Mouse (Mus musculus) heart, adult 2 months (tissue): ENCODE data around the gene Tmc4. TPM values are rescaled to one million over a fixed set of nuclear protein-coding genes. Genes with fewer than 3 reads are reported as not detected.

Source experiments
- DNase-seq, 2 experiments: peaks; one replicate each; pipeline ENCODE4 v3.0.0; 2021
- H3K27ac ChIP-seq: fragments of 200-600 bp; 2 replicates; pipeline ENCODE4 v1.8.1; 2022
- H3K27me3 ChIP-seq: fragments of 200-500 bp; 2 replicates; pipeline ENCODE4 v1.6.1; 2012; ENCODE audit warnings: mild to moderate bottlenecking, low read length, inconsistent platforms, mixed read lengths; ENCODE audit not compliant: control insufficient read depth, insufficient read depth
- H3K36me3 ChIP-seq: fragments of 200-500 bp; 2 replicates; pipeline ENCODE4 v1.6.1; 2012; ENCODE audit warnings: low read length, inconsistent platforms; ENCODE audit not compliant: control insufficient read depth, insufficient read depth
- H3K4me1 ChIP-seq: fragments of 200-500 bp; 2 replicates; pipeline ENCODE4 v1.6.1; 2011; ENCODE audit warnings: low read length; ENCODE audit not compliant: control insufficient read depth, insufficient read depth
- H3K4me3 ChIP-seq: fragments of 200-600 bp; 2 replicates; pipeline ENCODE4 v1.8.1; 2022
- H3K79me2 ChIP-seq: fragments of 200-500 bp; replicated peaks from 2 replicates; pipeline ENCODE4 v1.6.1; 2012; ENCODE audit warnings: mild to moderate bottlenecking, inconsistent platforms, low read length, moderate library complexity, mixed read lengths; ENCODE audit not compliant: control insufficient read depth, insufficient read depth
- H3K9ac ChIP-seq: fragments of 200-500 bp; 2 replicates; pipeline ENCODE4 v1.6.1; 2012; ENCODE audit warnings: low read depth, mild to moderate bottlenecking, control low read depth, inconsistent platforms, low read length, mixed read lengths
- CTCF ChIP-seq: fragments of 200-600 bp; IDR thresholded peaks from 2 replicates; pipeline ENCODE4 v1.8.1; 2022; ENCODE audit warnings: antibody characterized with exemption, mild to moderate bottlenecking, moderate library complexity
- EP300 ChIP-seq: fragments of 200-500 bp; IDR thresholded peaks from 2 replicates; pipeline ENCODE4 v1.6.1; 2011; ENCODE audit warnings: low read depth, low read length, control low read depth; ENCODE audit not compliant: insufficient read depth
- POLR2A ChIP-seq: fragments of 200-500 bp; IDR thresholded peaks from 2 replicates; pipeline ENCODE4 v1.6.1; 2011; ENCODE audit warnings: mild to moderate bottlenecking, low read depth, low read length, control low read depth; ENCODE audit not compliant: insufficient read depth
- WGBS: fragments of 180-500 bp; shearing (Covaris S2); methylation state at CpG from one replicate; pipeline ENCODE4 v1.1.7; 2018; 5-methylcytosine and 5-hydroxymethylcytosine counted together
- intact Hi-C: fragments of 180-260 bp; cut with DNase I; formaldehyde crosslinking; loops from one replicate; pipeline ENCODE4 v1.15.1; 2025
- polyA plus RNA-seq: library from polyadenylated mRNA; depleted of rRNA; stranded (reverse); fragments of >200 nt; gene quantifications from 2 replicates; pipeline ENCODE4 v1.2.3, GENCODE M21; 2012
- total RNA-seq, 2 experiments: library from RNA; stranded (reverse); gene quantifications; 2 replicates each; pipeline ENCODE4 v1.2.3; 2021

Gene Tmc4
- total and polyA plus RNA-seq, 3 experiments, result 1.4 to 4.9 (median 2.1) TPM

GRCm38 (mm10) chr7:3665215-3666114 lies 11.9 kb downstream of the Tmc4 start, which contains the start of gene Leng1:
Gene Leng1 (minus strand): TSS chr7:3665840.
- 1% methylated on average over 45 of the region's 45 CpGs for WGBS
- H3K27ac ChIP-seq, result peak within 1 kb of the TSS; percentile 96
- peak; percentile 94 to 98 for DNase-seq
- peak within 1 kb of the TSS; percentile 76 for H3K4me3 ChIP-seq
- intact Hi-C loops, result loop anchor here (1.0 kb wide), 1 partner anchor 27 kb away; the partner anchor contains the start of gene Tsen34
- no peaks in the 10 kb centered on the region; the same call in 1 of the 2 replicates for H3K79me2 ChIP-seq
- TF ChIP-seq POLR2A (peak; percentile 98), CTCF (no peak), EP300 (peak; percentile 65)
- H3K4me1 ChIP-seq, result peaks cover 4% of the 10 kb centered on the region; the same call in 1 of the 2 replicates
- peak within 1 kb of the TSS; percentile 84 for H3K9ac ChIP-seq
- H3K27me3 ChIP-seq, result no peaks in the 10 kb centered on the region
- H3K36me3 ChIP-seq, result peaks cover 3% of the 10 kb centered on the region; the same call in 1 of the 2 replicates

- H3K4me1 ChIP-seq, result peaks cover 4% of the 10 kb centered on the region; the same call in 1 of the 2 replicates
- no peak for TF ChIP-seq EP300
- H3K27ac ChIP-seq, result peak overlapping the region; percentile 96
- WGBS, result 20% methylated on average over 15 of the region's 15 CpGs
- H3K79me2 ChIP-seq, result no peaks in the 10 kb centered on the region; the same call in 1 of the 2 replicates
- peak overlapping the region; percentile 76 for H3K4me3 ChIP-seq
- peaks cover 5% of the 10 kb centered on the region for H3K36me3 ChIP-seq
- peak overlapping the region; percentile 84 for H3K9ac ChIP-seq
- H3K27me3 ChIP-seq, result no peaks in the 10 kb centered on the region
- intact Hi-C loops, result loop anchor here (1.0 kb wide), 2 partner anchors 19 to 28 kb away; partner anchors contain the start of genes Cnot3 and Tsen34
- no peak for DNase-seq
Measured at GRCm38 (mm10) chr7:3664524-3665214, 12.7 kb downstream of the Tmc4 start.

GRCm38 (mm10) chr7:3658578-3658977 lies 18.8 kb downstream of the Tmc4 start:
- Histone ChIP-seq H3K27me3 (no peaks in the 10 kb centered on the region), H3K79me2 (no peaks in the 10 kb centered on the region), H3K9ac (no peak overlapping the region), H3K36me3 (peaks cover 3% of the 10 kb centered on the region; the same call in 1 of the 2 replicates), H3K4me1 (no peaks in the 10 kb centered on the region), H3K4me3 (no peak overlapping the region), H3K27ac (no peak overlapping the region)
- 90% methylated on average over 14 of the region's 14 CpGs for WGBS
- TF ChIP-seq EP300, result no peak
- no peak for TF ChIP-seq POLR2A
- TF ChIP-seq CTCF, result no peak
- intact Hi-C loops, result no loop called here
- DNase-seq, result no peak

GRCm38 (mm10) chr7:3656966-3657365 lies 20.4 kb downstream of the Tmc4 start:
- Histone ChIP-seq H3K36me3 (peaks cover 7% of the 10 kb centered on the region; the same call in 1 of the 2 replicates), H3K79me2 (no peaks in the 10 kb centered on the region), H3K27ac (no peak overlapping the region), H3K4me1 (no peaks in the 10 kb centered on the region), H3K4me3 (no peak overlapping the region), H3K9ac (no peak overlapping the region), H3K27me3 (no peaks in the 10 kb centered on the region)
- WGBS, result 76% methylated on average over 4 of the region's 4 CpGs
- no peak for DNase-seq
- intact Hi-C loops, result no loop called here
- TF ChIP-seq EP300 (no peak), POLR2A (no peak), CTCF (no peak)

GRCm38 (mm10) chr7:3646641-3647040 lies 30.7 kb downstream of the Tmc4 start:
- H3K27me3 ChIP-seq, result no peaks in the 10 kb centered on the region
- intact Hi-C loops, result loop anchor here (5.0 kb wide), 1 partner anchor 46 kb away; the partner anchor contains the start of genes Mboat7 and Tsen34
- H3K36me3 ChIP-seq, result peaks cover 17% of the 10 kb centered on the region
- peaks cover 6% of the 10 kb centered on the region for H3K79me2 ChIP-seq
- WGBS, result 53% methylated on average over 4 of the region's 4 CpGs
- no peak overlapping the region for H3K27ac ChIP-seq
- peaks cover 18% of the 10 kb centered on the region for H3K4me1 ChIP-seq
- TF ChIP-seq EP300 (no peak), POLR2A (no peak), CTCF (no peak)
- DNase-seq, result no peak
- H3K4me3 ChIP-seq, result peak overlapping the region; percentile 79
- H3K9ac ChIP-seq, result peak overlapping the region; percentile 14; the same call in 1 of the 2 replicates
